Mouse (Mus musculus) forebrain, embryonic 13.5 days (tissue): Measurements from ENCODE around the gene Ropn1l. TPM values are rescaled to one million over a fixed set of nuclear protein-coding genes. Genes with fewer than 3 reads are reported as not detected.

Source experiments
- ATAC-seq: fragments of 200-750 bp; cut with Nextera tagmentation; 2 replicates; pipeline ENCODE4 v1.8.0; 2017
- H3K27ac ChIP-seq: fragments of 300-500 bp; sonication (generic); 2 replicates; pipeline ENCODE4 v1.5.1; 2015; ENCODE audit warnings: inconsistent platforms, mild to moderate bottlenecking, moderate library complexity
- H3K27me3 ChIP-seq: fragments of 300-500 bp; sonication (generic); 2 replicates; pipeline ENCODE4 v1.6.1; 2015; ENCODE audit warnings: mild to moderate bottlenecking, inconsistent platforms
- H3K36me3 ChIP-seq: fragments of 300-500 bp; sonication (generic); 2 replicates; pipeline ENCODE4 v1.6.1; 2015; ENCODE audit warnings: mild to moderate bottlenecking, inconsistent platforms; ENCODE audit not compliant: poor library complexity, severe bottlenecking
- H3K4me1 ChIP-seq: fragments of 300-500 bp; sonication (generic); 2 replicates; pipeline ENCODE4 v1.6.1; 2015; ENCODE audit warnings: inconsistent platforms
- H3K4me2 ChIP-seq: fragments of 300-500 bp; sonication (generic); 2 replicates; pipeline ENCODE4 v1.6.1; 2015; ENCODE audit warnings: inconsistent platforms, mild to moderate bottlenecking, moderate library complexity
- H3K4me3 ChIP-seq: fragments of 300-500 bp; sonication (generic); 2 replicates; pipeline ENCODE4 v1.5.1; 2015; ENCODE audit warnings: mild to moderate bottlenecking, inconsistent platforms
- H3K9ac ChIP-seq: fragments of 300-500 bp; sonication (generic); 2 replicates; pipeline ENCODE4 v1.6.1; 2015; ENCODE audit warnings: mild to moderate bottlenecking, inconsistent platforms
- H3K9me3 ChIP-seq: fragments of 300-500 bp; sonication (generic); replicated peaks from 2 replicates; pipeline ENCODE4 v1.6.1; 2016; ENCODE audit warnings: inconsistent platforms
- WGBS: fragments of 180-500 bp; shearing (Covaris S2); methylation state at CpG from one replicate; pipeline ENCODE4 v1.1.7; 2015; 5-methylcytosine and 5-hydroxymethylcytosine counted together
- polyA plus RNA-seq: library from polyadenylated mRNA; unstranded; fragments of >200 nt; fragmentation: Nextera tagmentation; extraction: Ambion mirVana; gene quantifications from 2 replicates; pipeline ENCODE4 v1.2.1, GENCODE M21; 2015

Gene Ropn1l
- polyA plus RNA-seq, 1 experiment from 2014 or later, result 1.6 TPM

- Histone ChIP-seq H3K4me2 (no peak overlapping the region), H3K4me1 (peaks cover 16% of the 10 kb centered on the region; the same call in 1 of the 2 replicates), H3K9ac (no peak overlapping the region), H3K27ac (no peak overlapping the region), H3K27me3 (no peaks in the 10 kb centered on the region), H3K9me3 (no peaks in the 10 kb centered on the region), H3K4me3 (no peak overlapping the region), H3K36me3 (no peaks in the 10 kb centered on the region)
- ATAC-seq, result no peak
- WGBS, result 94% methylated on average over 13 of the region's 13 CpGs
These were observed 54.8 kb downstream of the Ropn1l start for GRCm38 (mm10) chr15:31398769-31399168.

- no peak overlapping the region for H3K4me3 ChIP-seq
- no peaks in the 10 kb centered on the region for H3K9me3 ChIP-seq
- no peak for ATAC-seq
- H3K4me2 ChIP-seq, result no peak overlapping the region
- no peak overlapping the region for H3K9ac ChIP-seq
- no peaks in the 10 kb centered on the region for H3K27me3 ChIP-seq
- WGBS, result 78% methylated on average over 3 of the region's 3 CpGs
- no peaks in the 10 kb centered on the region for H3K36me3 ChIP-seq
- peaks cover 9% of the 10 kb centered on the region; the same call in 1 of the 2 replicates for H3K4me1 ChIP-seq
- no peak overlapping the region for H3K27ac ChIP-seq
These were observed 56.2 kb downstream of the Ropn1l start for GRCm38 (mm10) chr15:31397379-31397778.

DNA sequence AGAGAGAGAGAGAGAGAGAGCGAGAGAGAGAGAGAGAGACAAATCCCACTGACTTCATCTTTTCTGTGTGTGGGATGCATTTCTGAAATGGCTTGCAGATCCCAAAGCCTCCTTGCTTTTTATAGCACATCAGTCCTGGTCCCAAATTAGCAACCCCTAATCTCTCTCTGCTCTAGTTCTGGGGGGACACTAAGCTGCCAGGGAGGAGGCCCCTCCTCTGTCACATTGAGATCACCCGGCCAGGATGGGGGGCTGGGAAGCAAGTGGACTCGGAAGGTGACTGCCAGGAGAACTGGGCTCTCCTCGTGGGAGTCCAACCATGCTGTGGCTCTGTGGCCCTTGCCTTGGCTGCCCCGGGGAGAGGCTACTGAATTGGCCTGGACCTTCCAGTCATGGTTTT, 56.8 kb downstream of the Ropn1l start:
- Histone ChIP-seq H3K4me1 (0 out of 2 replicates have a peak, but pooled peaks cover 4% of the 10 kb centered on the region), H3K27ac (no peak overlapping the region), H3K9me3 (no peaks in the 10 kb centered on the region), H3K4me2 (no peak overlapping the region), H3K36me3 (no peaks in the 10 kb centered on the region), H3K4me3 (no peak overlapping the region), H3K9ac (no peak overlapping the region), H3K27me3 (no peaks in the 10 kb centered on the region)
- no peak for ATAC-seq
- WGBS, result 80% methylated on average over 5 of the region's 5 CpGs

GRCm38 (mm10) chr15:31395986-31396385, 57.6 kb downstream of the Ropn1l start:
- no peaks in the 10 kb centered on the region for H3K27me3 ChIP-seq
- no peaks in the 10 kb centered on the region for H3K36me3 ChIP-seq
- WGBS, result 94% methylated on average over 4 of the region's 4 CpGs
- H3K4me1 ChIP-seq, result no peaks in the 10 kb centered on the region
- no peaks in the 10 kb centered on the region for H3K9me3 ChIP-seq
- H3K4me3 ChIP-seq, result no peak overlapping the region
- H3K4me2 ChIP-seq, result no peak overlapping the region
- ATAC-seq, result no peak
- no peak overlapping the region for H3K9ac ChIP-seq
- H3K27ac ChIP-seq, result no peak overlapping the region

GRCm38 (mm10) chr15:31393402-31393801, 60.1 kb downstream of the Ropn1l start:
- H3K9me3 ChIP-seq, result no peaks in the 10 kb centered on the region
- no peak overlapping the region for H3K4me3 ChIP-seq
- no peak overlapping the region for H3K27ac ChIP-seq
- WGBS, result 89% methylated on average over 6 of the region's 6 CpGs
- no peak overlapping the region for H3K9ac ChIP-seq
- H3K4me2 ChIP-seq, result no peak overlapping the region
- ATAC-seq, result no peak
- no peaks in the 10 kb centered on the region for H3K27me3 ChIP-seq
- no peaks in the 10 kb centered on the region for H3K36me3 ChIP-seq
- no peaks in the 10 kb centered on the region for H3K4me1 ChIP-seq

DNA sequence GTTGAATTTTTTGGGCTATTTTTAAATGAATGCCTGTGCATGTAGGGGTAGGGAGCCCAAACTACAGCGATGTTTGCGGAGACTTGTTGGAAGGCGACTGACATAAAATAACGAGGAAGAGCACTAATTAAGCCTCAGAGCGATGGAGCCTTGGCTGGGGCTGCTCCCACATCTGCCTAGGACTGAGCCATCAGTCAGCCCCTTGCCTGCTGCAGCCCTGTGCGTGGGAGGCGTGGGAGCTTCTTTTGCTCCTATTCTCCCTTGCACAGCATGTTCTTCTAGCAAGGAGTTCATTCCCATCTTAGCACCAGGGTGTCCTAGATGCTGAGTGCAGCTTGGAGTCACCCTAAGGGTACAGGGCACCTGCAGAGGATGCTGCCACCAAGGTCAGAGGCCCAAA, 60.8 kb downstream of the Ropn1l start:
- Histone ChIP-seq H3K27ac (no peak overlapping the region), H3K27me3 (no peaks in the 10 kb centered on the region), H3K4me3 (no peak overlapping the region), H3K4me1 (no peaks in the 10 kb centered on the region), H3K4me2 (no peak overlapping the region), H3K36me3 (no peaks in the 10 kb centered on the region), H3K9me3 (no peaks in the 10 kb centered on the region), H3K9ac (no peak overlapping the region)
- no peak for ATAC-seq
- WGBS, result 58% methylated on average over 7 of the region's 7 CpGs

- Histone ChIP-seq H3K27ac (no peak overlapping the region), H3K4me2 (no peak overlapping the region), H3K9ac (no peak overlapping the region), H3K9me3 (0 out of 2 replicates have a peak, but pooled peaks cover 2% of the 10 kb centered on the region), H3K4me1 (no peaks in the 10 kb centered on the region), H3K36me3 (no peaks in the 10 kb centered on the region), H3K4me3 (no peak overlapping the region), H3K27me3 (no peaks in the 10 kb centered on the region)
- ATAC-seq, result no peak
- WGBS, result 84% methylated on average over 4 of the region's 4 CpGs
These were observed 61.4 kb downstream of the Ropn1l start for GRCm38 (mm10) chr15:31392135-31392534.

Other genes starting within 250 kb of the Ropn1l start
- gene Dap, start 229.4 kb downstream of the Ropn1l start, polyA plus RNA-seq, result 23.3 and 23.8 TPM in 2 replicates
- gene Ankrd33b, start 86.0 kb downstream of the Ropn1l start, polyA plus RNA-seq, result 0.34 and 0.42 TPM in 2 replicates
- gene March6, start 77.3 kb upstream of the Ropn1l start, polyA plus RNA-seq, result 57.5 and 66.4 TPM in 2 replicates
- 2.1 TPM in 2 replicates for gene Cmbl, start 111.7 kb upstream of the Ropn1l start, polyA plus RNA-seq
- gene Cct5, start 148.1 kb upstream of the Ropn1l start, polyA plus RNA-seq, result 600 and 616 TPM in 2 replicates
- gene Fam173b, start 148.1 kb upstream of the Ropn1l start, polyA plus RNA-seq, result 12.0 and 13.8 TPM in 2 replicates